Mouse (Mus musculus): ENCODE results near the gene Clec16a. TPM values are rescaled to one million over a fixed set of nuclear protein-coding genes. Genes with fewer than 3 reads are reported as not detected.

The Clec16a gene
- polyA plus RNA-seq, 1 experiment, result 6.3 TPM

DNA sequence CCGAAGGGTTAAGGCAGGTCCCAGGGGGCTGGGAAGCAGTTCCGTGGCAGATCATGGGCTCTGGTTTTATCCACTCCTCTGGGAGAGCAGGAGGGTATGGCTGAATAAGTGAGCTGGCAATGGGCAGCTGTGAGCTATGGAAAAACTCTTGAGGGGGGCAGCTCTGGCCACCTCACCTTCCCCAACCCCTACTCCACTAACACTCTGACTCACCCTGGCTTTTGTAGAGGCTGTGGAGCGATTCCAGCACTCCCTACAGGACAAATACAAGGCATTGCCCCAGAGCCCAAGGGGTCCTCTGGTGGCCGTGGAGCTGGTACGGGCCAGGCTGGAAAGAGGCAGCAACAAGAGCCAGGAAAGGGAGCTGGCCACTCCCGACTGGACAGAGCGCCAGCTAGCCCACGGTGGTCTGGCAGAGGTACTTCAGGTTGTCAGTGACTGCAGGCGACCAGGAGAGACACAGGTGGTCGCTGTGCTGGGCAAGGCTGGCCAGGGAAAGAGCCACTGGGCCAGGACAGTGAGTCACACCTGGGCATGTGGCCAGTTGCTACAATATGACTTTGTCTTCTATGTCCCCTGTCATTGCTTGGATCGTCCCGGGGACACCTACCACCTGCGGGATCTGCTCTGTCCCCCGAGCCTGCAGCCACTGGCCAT lies 34.5 kb upstream of the Clec16a start:
- no peak for TF ChIP-seq CTCF (IDR thresholded peaks at IDR 0.05; ENCODE audit: control insufficient read depth, insufficient read depth, low read length)
- TF ChIP-seq POLR2A (IDR thresholded peaks at IDR 0.05; ENCODE audit: borderline replicate concordance, control insufficient read depth, low read depth, low read length), result no peak
- Histone ChIP-seq H3K27ac (ENCODE audit: control insufficient read depth, insufficient read depth, low read depth, low read length, poor library complexity) (0 out of 2 replicates have a peak overlapping the region, but pooled peaks have one; percentile 25), H3K4me3 (replicated peaks; ENCODE audit: control insufficient read depth, low read depth, low read length) (no peak overlapping the region), H3K4me1 (ENCODE audit: control insufficient read depth, insufficient read depth, low read length) (peaks cover 2% of the 10 kb centered on the region; the same call in 1 of the 2 replicates)
- 68% methylated on average over 14 of the region's 14 CpGs for WGBS

DNA sequence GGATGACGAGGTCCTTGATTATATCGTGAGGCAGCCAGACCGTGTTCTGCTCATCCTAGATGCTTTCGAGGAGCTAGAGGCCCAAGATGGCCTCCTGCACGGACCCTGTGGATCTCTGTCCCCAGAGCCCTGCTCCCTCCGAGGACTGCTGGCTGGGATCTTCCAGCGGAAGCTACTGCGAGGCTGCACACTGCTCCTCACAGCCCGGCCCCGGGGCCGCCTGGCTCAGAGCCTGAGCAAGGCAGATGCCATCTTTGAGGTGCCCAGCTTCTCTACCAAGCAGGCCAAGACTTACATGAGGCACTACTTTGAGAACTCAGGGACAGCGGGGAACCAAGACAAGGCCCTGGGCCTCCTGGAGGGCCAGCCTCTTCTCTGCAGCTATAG lies 34.0 kb upstream of the Clec16a start:
- peaks cover 2% of the 10 kb centered on the region; the same call in 1 of the 2 replicates for H3K4me1 ChIP-seq (ENCODE audit: control insufficient read depth, insufficient read depth, low read length)
- no peak for TF ChIP-seq POLR2A (IDR thresholded peaks at IDR 0.05; ENCODE audit: borderline replicate concordance, control insufficient read depth, low read depth, low read length)
- TF ChIP-seq CTCF (IDR thresholded peaks at IDR 0.05; ENCODE audit: control insufficient read depth, insufficient read depth, low read length), result no peak
- no peak overlapping the region for H3K4me3 ChIP-seq (replicated peaks; ENCODE audit: control insufficient read depth, low read depth, low read length)
- 84% methylated on average over 12 of the region's 12 CpGs for WGBS
- H3K27ac ChIP-seq (ENCODE audit: control insufficient read depth, insufficient read depth, low read depth, low read length, poor library complexity), result no peak overlapping the region

DNA sequence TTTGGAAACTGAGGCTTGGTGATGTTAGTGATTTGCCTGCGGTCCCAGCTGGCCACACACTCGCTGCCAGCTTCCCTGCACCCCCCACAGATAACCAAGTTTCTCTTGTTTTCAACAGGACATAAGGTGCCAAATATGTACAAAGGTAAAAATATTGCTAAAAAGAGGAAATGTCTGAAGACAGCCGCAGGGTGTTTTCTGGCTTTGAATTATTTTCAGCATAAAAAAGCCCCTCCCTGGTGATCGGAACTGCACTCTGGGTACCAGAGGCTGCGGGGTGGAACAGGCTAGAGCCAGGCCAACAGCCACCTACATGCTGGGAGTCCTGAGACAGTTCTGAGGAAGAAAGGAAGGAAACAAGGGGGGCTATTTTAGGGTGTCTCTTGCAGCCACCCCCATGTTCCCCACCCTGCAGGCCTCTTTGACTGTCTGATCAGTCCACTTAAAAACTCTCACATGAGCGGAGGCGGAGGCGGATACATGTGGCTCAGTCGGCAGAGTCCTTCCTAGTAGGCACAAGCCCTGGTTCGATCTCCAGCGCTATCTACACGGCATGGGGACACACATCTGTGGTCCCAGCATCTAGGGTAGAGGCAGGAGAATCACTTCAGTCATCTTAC lies 29.1 kb upstream of the Clec16a start:
- peak overlapping the region; percentile 68 for H3K27ac ChIP-seq (ENCODE audit: control insufficient read depth, insufficient read depth, low read depth, low read length, poor library complexity)
- TF ChIP-seq CTCF (IDR thresholded peaks at IDR 0.05; ENCODE audit: control insufficient read depth, insufficient read depth, low read length) (no peak), POLR2A (IDR thresholded peaks at IDR 0.05; ENCODE audit: borderline replicate concordance, control insufficient read depth, low read depth, low read length) (no peak)
- peaks cover 4% of the 10 kb centered on the region; the same call in 1 of the 2 replicates for H3K4me1 ChIP-seq (ENCODE audit: control insufficient read depth, insufficient read depth, low read length)
- no peak overlapping the region for H3K4me3 ChIP-seq (replicated peaks; ENCODE audit: control insufficient read depth, low read depth, low read length)
- WGBS, result 32% methylated on average over 12 of the region's 12 CpGs

DNA sequence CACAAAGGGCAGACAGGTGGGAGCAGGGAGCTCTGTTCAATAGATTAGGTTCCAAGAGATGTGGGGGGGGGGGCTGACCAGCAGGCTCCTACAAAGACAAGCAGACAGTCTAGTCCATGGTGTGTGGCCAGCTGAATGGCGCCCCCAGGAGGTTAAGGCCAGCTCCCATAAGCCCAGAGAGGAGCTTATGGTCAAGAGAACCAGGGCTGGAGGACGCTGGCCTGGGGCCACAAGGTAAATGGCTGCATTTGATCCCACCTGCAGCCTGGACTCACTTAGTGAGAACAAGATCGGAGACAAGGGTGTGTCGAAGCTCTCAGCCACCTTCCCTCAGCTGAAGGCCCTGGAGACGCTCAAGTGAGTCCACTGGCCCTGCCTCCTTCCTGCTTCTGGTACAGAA lies 27.1 kb upstream of the Clec16a start:
- Histone ChIP-seq H3K4me1 (ENCODE audit: control insufficient read depth, insufficient read depth, low read length) (peaks cover 4% of the 10 kb centered on the region; the same call in 1 of the 2 replicates), H3K27ac (ENCODE audit: control insufficient read depth, insufficient read depth, low read depth, low read length, poor library complexity) (no peak overlapping the region), H3K4me3 (replicated peaks; ENCODE audit: control insufficient read depth, low read depth, low read length) (no peak overlapping the region)
- peak; percentile 34; the same call in 1 of the 2 replicates for TF ChIP-seq CTCF (IDR thresholded peaks at IDR 0.05; ENCODE audit: control insufficient read depth, insufficient read depth, low read length)
- TF ChIP-seq POLR2A (IDR thresholded peaks at IDR 0.05; ENCODE audit: borderline replicate concordance, control insufficient read depth, low read depth, low read length), result no peak
- WGBS, result 55% methylated on average over 5 of the region's 5 CpGs

DNA sequence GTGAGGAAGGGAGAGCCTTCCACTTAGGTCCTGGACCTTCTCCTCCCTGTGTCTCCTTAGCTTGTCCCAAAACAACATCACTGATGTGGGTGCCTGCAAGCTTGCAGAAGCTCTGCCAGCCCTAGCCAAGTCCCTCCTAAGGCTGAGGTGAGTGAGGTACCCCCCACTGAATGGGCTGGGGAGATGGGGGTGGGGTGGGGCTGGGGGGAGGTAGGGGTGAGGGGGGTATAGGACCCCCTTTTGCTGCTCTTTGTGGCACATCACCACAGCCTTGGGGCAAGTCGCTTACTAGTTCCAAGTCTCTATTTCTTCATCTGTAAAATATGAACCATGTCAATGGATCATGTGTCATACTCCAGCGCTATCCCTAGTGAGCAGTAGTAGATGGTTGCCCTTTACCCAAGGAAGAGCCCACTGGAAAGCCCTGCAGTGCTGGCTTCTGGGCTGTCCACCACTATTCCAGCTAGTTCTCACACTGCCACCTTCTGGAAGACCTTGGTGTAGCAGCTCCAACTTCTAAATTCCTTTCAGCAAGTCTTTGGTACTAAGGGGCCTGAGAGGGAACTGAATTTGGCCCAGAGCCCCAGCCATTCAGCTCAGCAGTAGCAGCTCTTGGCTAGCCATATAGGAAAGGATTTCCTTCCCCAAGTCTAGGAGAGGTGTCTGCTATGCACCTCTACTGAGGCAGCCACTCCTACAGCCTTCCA lies 24.1 kb upstream of the Clec16a start:
- 51% methylated on average over 2 of the region's 2 CpGs for WGBS
- TF ChIP-seq CTCF (IDR thresholded peaks at IDR 0.05; ENCODE audit: control insufficient read depth, insufficient read depth, low read length) (peak; percentile 60), POLR2A (IDR thresholded peaks at IDR 0.05; ENCODE audit: borderline replicate concordance, control insufficient read depth, low read depth, low read length) (no peak)
- Histone ChIP-seq H3K4me1 (ENCODE audit: control insufficient read depth, insufficient read depth, low read length) (peaks cover 2% of the 10 kb centered on the region; the same call in 1 of the 2 replicates), H3K4me3 (replicated peaks; ENCODE audit: control insufficient read depth, low read depth, low read length) (no peak overlapping the region), H3K27ac (ENCODE audit: control insufficient read depth, insufficient read depth, low read depth, low read length, poor library complexity) (no peak overlapping the region)

DNA sequence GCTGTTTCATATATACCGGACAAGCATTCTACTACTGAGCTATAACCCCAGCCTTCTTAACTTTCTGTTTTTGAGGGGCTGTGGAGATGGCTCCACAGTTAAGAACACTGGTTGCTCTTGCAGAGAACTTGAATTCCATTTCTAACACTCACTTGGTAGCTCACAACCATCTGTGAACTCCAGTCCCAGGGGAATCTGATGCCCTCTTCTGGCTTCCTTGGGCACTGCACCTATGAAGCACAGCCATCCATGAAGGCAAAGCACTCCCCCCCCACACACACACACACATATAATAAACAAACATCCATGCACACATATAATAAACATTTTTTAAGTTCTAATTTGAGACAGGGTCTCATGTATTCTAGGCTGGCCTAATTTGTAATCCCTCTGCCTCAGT lies 22.3 kb upstream of the Clec16a start:
- TF ChIP-seq POLR2A (IDR thresholded peaks at IDR 0.05; ENCODE audit: borderline replicate concordance, control insufficient read depth, low read depth, low read length) (no peak), CTCF (IDR thresholded peaks at IDR 0.05; ENCODE audit: control insufficient read depth, insufficient read depth, low read length) (peak; percentile 75)
- 93% methylated on average over 1 of the region's 1 CpGs for WGBS
- no peaks in the 10 kb centered on the region for H3K4me1 ChIP-seq (ENCODE audit: control insufficient read depth, insufficient read depth, low read length)
- no peak overlapping the region for H3K27ac ChIP-seq (ENCODE audit: control insufficient read depth, insufficient read depth, low read depth, low read length, poor library complexity)
- no peak overlapping the region for H3K4me3 ChIP-seq (replicated peaks; ENCODE audit: control insufficient read depth, low read depth, low read length)

DNA sequence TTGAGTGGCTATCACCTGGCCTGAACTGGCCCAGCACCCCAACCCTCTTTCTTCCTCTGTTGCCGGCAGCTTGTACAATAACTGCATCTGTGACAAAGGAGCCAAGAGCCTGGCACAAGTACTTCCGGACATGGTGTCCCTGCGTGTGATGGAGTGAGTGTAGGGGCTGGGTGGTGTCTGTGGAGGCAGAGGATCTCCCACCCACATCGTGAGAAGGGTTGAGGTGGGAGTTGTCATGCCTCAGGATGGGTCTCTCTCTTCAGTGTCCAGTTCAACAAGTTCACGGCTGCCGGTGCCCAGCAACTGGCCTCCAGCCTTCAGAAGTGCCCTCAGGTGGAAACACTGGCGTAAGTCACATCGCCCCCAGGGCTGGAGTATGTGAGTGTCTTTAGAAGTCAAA lies 21.5 kb upstream of the Clec16a start:
- 88% methylated on average over 8 of the region's 8 CpGs for WGBS
- no peak overlapping the region for H3K27ac ChIP-seq (ENCODE audit: control insufficient read depth, insufficient read depth, low read depth, low read length, poor library complexity)
- no peak overlapping the region for H3K4me3 ChIP-seq (replicated peaks; ENCODE audit: control insufficient read depth, low read depth, low read length)
- TF ChIP-seq CTCF (IDR thresholded peaks at IDR 0.05; ENCODE audit: control insufficient read depth, insufficient read depth, low read length) (no peak), POLR2A (IDR thresholded peaks at IDR 0.05; ENCODE audit: borderline replicate concordance, control insufficient read depth, low read depth, low read length) (no peak)
- no peaks in the 10 kb centered on the region for H3K4me1 ChIP-seq (ENCODE audit: control insufficient read depth, insufficient read depth, low read length)
